Mouse (Mus musculus) brain, embryonic 14.5 days (tissue): ENCODE data around the gene Reln. TPM values are rescaled to one million over a fixed set of nuclear protein-coding genes. Genes with fewer than 3 reads are reported as not detected.

Experiments
- DNase-seq: peaks from one replicate; pipeline ENCODE4 v3.0.0-alpha.2; 2011; ENCODE audit warnings: low read depth
- CTCF ChIP-seq: fragments of 200-500 bp; IDR thresholded peaks from 2 replicates; pipeline ENCODE4 v1.5.1; 2012; ENCODE audit warnings: inconsistent platforms, mild to moderate bottlenecking, moderate library complexity, borderline replicate concordance; ENCODE audit not compliant: insufficient read depth, insufficient read length; ENCODE audit errors: extremely low read depth
- POLR2A ChIP-seq: fragments of 200-500 bp; IDR thresholded peaks from 2 replicates; pipeline ENCODE4 v1.6.1; 2012; ENCODE audit warnings: mild to moderate bottlenecking, inconsistent platforms, borderline replicate concordance; ENCODE audit not compliant: poor library complexity, insufficient read depth, insufficient read length, severe bottlenecking; ENCODE audit errors: extremely low read depth
- polyA plus RNA-seq: library from polyadenylated mRNA; depleted of rRNA; stranded (reverse); fragments of >200 nt; gene quantifications from 2 replicates; pipeline ENCODE4 v1.2.3, GENCODE M21; 2012

Reln gene
- polyA plus RNA-seq, 1 experiment: 127 TPM

DNA sequence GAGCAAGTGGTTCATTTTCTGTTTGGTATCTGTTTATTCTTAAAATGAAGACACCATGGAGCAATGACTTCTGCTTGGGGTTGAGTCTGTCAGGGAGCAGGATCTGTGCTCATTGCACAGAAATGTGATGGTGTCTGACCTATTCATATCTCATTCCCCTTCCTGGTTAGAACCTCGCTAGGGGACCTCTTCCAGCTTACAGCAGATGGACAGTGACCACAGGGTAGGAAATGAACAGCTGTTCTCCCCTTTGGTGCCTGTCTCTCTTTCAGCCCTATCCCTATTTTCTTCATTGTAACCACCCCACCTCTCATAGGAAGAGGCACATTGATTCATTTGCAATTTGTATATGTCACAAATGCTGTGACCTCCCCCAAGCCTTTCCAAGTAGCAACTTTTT is 225.2 kb downstream of the Reln start:
- no peak for DNase-seq
- no peak for TF ChIP-seq CTCF
- TF ChIP-seq POLR2A: no peak

- DNase-seq: peak; percentile 37
- TF ChIP-seq POLR2A (no peak), CTCF (no peak)
Observed at GRCm38 (mm10) chr5:22118456-22118855, 226.0 kb downstream of the Reln start.

DNA sequence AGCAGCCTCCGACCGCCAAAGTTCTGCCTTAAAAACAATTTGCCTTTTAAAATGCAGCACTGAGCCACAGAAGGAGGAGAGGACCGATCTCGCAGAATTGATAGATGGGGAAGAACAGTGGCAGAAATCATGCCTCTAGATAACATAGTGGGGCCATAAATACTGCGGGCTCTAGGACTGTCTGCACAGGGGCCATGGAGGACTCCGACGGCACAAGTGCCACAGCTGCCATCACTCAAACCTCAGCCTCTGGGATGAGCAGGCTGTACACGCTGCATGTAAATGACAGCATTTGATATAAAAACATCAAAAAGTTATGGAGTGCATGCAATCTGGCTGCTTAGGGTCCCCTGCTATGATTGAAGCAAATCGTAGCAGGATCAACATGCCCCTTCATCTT is 227.6 kb downstream of the Reln start:
- no peak for DNase-seq
- TF ChIP-seq POLR2A (no peak), CTCF (no peak)

- TF ChIP-seq CTCF (no peak), POLR2A (no peak)
- peak; percentile 50 for DNase-seq
Observed at GRCm38 (mm10) chr5:22106811-22107485, 237.6 kb downstream of the Reln start.

DNA sequence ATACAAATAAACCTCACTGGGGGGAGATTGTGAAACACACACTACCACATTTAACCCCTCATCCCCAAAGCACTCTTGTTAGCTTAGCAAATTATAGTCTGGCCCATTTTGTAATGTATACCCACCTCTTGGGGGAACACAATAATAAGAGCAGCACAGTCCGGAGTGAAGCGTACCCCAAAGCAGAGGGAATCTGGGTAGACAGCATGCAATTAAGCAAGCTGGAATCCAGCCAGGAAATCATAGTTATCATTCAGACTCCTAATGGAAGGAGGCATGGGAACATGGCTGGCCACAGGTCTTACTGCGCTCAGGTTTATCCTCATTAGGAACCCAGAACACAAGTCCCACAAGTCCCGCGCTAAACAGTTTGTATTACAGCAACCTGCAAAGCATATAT is 249.5 kb downstream of the Reln start:
- TF ChIP-seq CTCF (no peak), POLR2A (no peak)
- DNase-seq: peak; percentile 93

- DNase-seq: peak; percentile 75
- TF ChIP-seq CTCF: no peak
- TF ChIP-seq POLR2A: no peak
Observed at GRCm38 (mm10) chr5:22094043-22094442, 250.5 kb downstream of the Reln start.

DNA sequence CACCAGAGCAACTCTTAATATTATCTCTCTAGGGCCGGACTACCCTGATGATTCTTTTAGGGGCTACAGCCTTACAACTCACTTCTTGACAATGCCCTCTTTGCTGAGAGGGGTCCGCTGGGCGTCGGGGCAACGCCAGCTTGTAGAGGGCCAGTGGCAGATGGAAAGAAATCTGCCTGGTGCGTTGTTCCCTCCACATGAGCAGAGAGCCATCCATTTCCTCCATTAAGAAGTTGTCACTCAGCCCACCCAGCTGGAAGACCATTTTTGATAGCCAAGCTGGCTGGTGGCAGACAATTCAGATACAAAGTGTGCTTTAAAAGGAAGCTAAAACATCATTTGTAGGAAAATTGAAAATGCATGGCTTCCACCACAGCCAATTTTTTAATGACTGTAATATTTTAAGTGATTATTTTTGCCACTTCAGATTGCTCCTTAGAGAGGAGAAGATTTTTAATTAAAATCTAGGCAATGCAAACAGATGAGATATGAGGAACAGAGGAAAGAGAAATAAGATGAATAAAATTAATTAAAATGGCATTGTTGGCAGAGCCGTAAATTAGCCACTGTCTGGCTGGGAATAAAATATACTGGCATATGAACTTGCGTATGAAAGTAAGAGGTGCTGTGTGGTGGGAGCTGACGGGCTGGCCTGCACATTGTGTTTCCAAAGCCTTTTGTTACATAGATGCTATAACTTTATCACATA is 251.2 kb downstream of the Reln start:
- peak; percentile 91 for DNase-seq
- TF ChIP-seq CTCF (no peak), POLR2A (no peak)

GRCm38 (mm10) chr5:22080468-22080986 is 264.0 kb downstream of the Reln start:
- TF ChIP-seq CTCF (no peak), POLR2A (no peak)
- peak; percentile 59 for DNase-seq

DNA sequence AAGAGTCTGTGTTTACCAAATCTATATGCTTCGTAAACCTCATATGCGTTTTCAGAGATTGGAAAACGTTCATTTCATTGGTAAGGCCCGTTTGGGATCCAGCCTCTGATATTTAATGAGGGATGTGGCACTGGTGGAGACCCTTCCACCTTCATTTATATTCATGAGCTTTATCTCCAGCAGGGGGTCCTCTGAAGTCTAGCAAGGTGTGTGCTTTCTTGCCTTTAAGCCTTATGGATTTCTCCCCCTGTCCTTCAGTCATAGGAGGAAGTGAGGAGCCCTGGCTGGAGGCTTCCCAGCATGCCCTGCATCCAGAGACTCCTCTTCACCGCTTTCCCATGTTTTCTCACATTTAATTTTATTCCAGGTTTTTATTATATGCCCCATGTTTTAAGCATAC is 269.5 kb downstream of the Reln start:
- TF ChIP-seq CTCF (no peak), POLR2A (no peak)
- no peak for DNase-seq

GRCm38 (mm10) chr5:22072591-22072990 is 271.9 kb downstream of the Reln start:
- no peak for TF ChIP-seq POLR2A
- TF ChIP-seq CTCF: no peak
- no peak for DNase-seq

DNA sequence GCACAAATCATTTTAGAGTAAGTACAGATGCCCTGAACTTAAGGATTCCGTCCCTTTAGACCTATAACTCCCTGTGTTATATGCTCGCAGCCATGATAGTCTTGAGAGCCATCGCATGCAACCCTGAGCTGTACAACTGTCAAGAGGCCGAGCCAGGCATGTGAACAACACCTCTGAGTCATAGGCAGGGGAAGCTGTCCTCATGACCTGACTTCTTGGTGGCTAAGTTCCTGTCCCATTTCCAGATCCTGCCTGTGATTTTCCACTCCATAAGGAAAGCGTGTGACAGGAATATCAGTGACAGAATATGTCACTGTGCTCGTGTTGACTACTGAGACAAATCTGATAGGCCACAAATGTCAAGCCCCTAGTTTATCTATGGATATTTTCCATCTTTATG is 285.3 kb downstream of the Reln start:
- DNase-seq: no peak
- no peak for TF ChIP-seq POLR2A
- no peak for TF ChIP-seq CTCF
